Mouse (Mus musculus): ENCODE data around the gene A930017K11Rik. TPM values are rescaled to one million over a fixed set of nuclear protein-coding genes. Genes with fewer than 3 reads are reported as not detected.

A930017K11Rik gene
- total and polyA plus RNA-seq, 2 experiments from 2014 or later: not detected

GRCm38 (mm10) chr17:25957586-25958051 is 5.3 kb upstream of the A930017K11Rik start:
- ATAC-seq (ENCODE audit: insufficient read depth, low read depth) (no peak), DNase-seq (ENCODE audit: low spot score) (no peak)
- no peak overlapping the region for H3K27ac ChIP-seq (ENCODE audit: low read depth)
- TF ChIP-seq CTCF (IDR thresholded peaks at IDR 0.05; ENCODE audit: low read depth) (no peak), EP300 (IDR thresholded peaks at IDR 0.05; ENCODE audit: low read depth) (no peak)
- WGBS: 80% methylated on average over 14 of the region's 14 CpGs
- H3K36me3 ChIP-seq (replicated peaks; ENCODE audit: control insufficient read depth, insufficient read depth, low read length): peaks cover 26% of the 10 kb centered on the region; the same call in 1 of the 2 replicates
- peaks cover 10% of the 10 kb centered on the region for H3K27me3 ChIP-seq (ENCODE audit: control insufficient read depth, insufficient read depth, low read length)
- no peaks in the 10 kb centered on the region for H3K9me3 ChIP-seq (replicated peaks; ENCODE audit: control insufficient read depth, low read length)
- no peak overlapping the region for H3K4me2 ChIP-seq (ENCODE audit: low read depth, low read length)
- no peak overlapping the region for H3K4me3 ChIP-seq (ENCODE audit: low read depth, low read length)
- H3K9ac ChIP-seq (replicated peaks; ENCODE audit: low read depth, low read length): no peak overlapping the region
- H3K4me1 ChIP-seq (ENCODE audit: control insufficient read depth, insufficient read depth): no peaks in the 10 kb centered on the region

GRCm38 (mm10) chr17:25956631-25957030 is 4.3 kb upstream of the A930017K11Rik start:
- no peak for ATAC-seq (ENCODE audit: insufficient read depth, low read depth)
- Histone ChIP-seq H3K9me3 (replicated peaks; ENCODE audit: control insufficient read depth, low read length) (no peaks in the 10 kb centered on the region), H3K9ac (replicated peaks; ENCODE audit: low read depth, low read length) (no peak overlapping the region), H3K27me3 (ENCODE audit: control insufficient read depth, insufficient read depth, low read length) (peaks cover 18% of the 10 kb centered on the region), H3K27ac (ENCODE audit: low read depth) (no peak overlapping the region), H3K36me3 (replicated peaks; ENCODE audit: control insufficient read depth, insufficient read depth, low read length) (peaks cover 22% of the 10 kb centered on the region; the same call in 1 of the 2 replicates), H3K4me3 (ENCODE audit: low read depth, low read length) (no peak overlapping the region), H3K4me2 (ENCODE audit: low read depth, low read length) (no peak overlapping the region), H3K4me1 (ENCODE audit: control insufficient read depth, insufficient read depth) (no peaks in the 10 kb centered on the region)
- WGBS: 73% methylated on average over 7 of the region's 7 CpGs
- TF ChIP-seq EP300 (IDR thresholded peaks at IDR 0.05; ENCODE audit: low read depth): no peak
- TF ChIP-seq CTCF (IDR thresholded peaks at IDR 0.05; ENCODE audit: low read depth): no peak
- no peak for DNase-seq (ENCODE audit: low spot score)

GRCm38 (mm10) chr17:25956201-25956600 is 3.8 kb upstream of the A930017K11Rik start:
- 69% methylated on average over 7 of the region's 7 CpGs for WGBS
- Histone ChIP-seq H3K27ac (ENCODE audit: low read depth) (no peak overlapping the region), H3K4me3 (ENCODE audit: low read depth, low read length) (no peak overlapping the region), H3K27me3 (ENCODE audit: control insufficient read depth, insufficient read depth, low read length) (peaks cover 22% of the 10 kb centered on the region), H3K36me3 (replicated peaks; ENCODE audit: control insufficient read depth, insufficient read depth, low read length) (peaks cover 22% of the 10 kb centered on the region; the same call in 1 of the 2 replicates), H3K9ac (replicated peaks; ENCODE audit: low read depth, low read length) (no peak overlapping the region), H3K4me1 (ENCODE audit: control insufficient read depth, insufficient read depth) (no peaks in the 10 kb centered on the region), H3K4me2 (ENCODE audit: low read depth, low read length) (no peak overlapping the region), H3K9me3 (replicated peaks; ENCODE audit: control insufficient read depth, low read length) (no peaks in the 10 kb centered on the region)
- no peak for DNase-seq (ENCODE audit: low spot score)
- TF ChIP-seq EP300 (IDR thresholded peaks at IDR 0.05; ENCODE audit: low read depth) (no peak), CTCF (IDR thresholded peaks at IDR 0.05; ENCODE audit: low read depth) (no peak)
- ATAC-seq (ENCODE audit: insufficient read depth, low read depth): no peak

GRCm38 (mm10) chr17:25955736-25956135 is 3.4 kb upstream of the A930017K11Rik start:
- WGBS: 38% methylated on average over 3 of the region's 3 CpGs
- Histone ChIP-seq H3K9ac (replicated peaks; ENCODE audit: low read depth, low read length) (no peak overlapping the region), H3K9me3 (replicated peaks; ENCODE audit: control insufficient read depth, low read length) (no peaks in the 10 kb centered on the region), H3K27ac (ENCODE audit: low read depth) (no peak overlapping the region), H3K4me3 (ENCODE audit: low read depth, low read length) (no peak overlapping the region), H3K27me3 (ENCODE audit: control insufficient read depth, insufficient read depth, low read length) (peaks cover 27% of the 10 kb centered on the region), H3K36me3 (replicated peaks; ENCODE audit: control insufficient read depth, insufficient read depth, low read length) (peaks cover 19% of the 10 kb centered on the region; the same call in 1 of the 2 replicates), H3K4me1 (ENCODE audit: control insufficient read depth, insufficient read depth) (no peaks in the 10 kb centered on the region), H3K4me2 (ENCODE audit: low read depth, low read length) (no peak overlapping the region)
- TF ChIP-seq EP300 (IDR thresholded peaks at IDR 0.05; ENCODE audit: low read depth) (no peak), CTCF (IDR thresholded peaks at IDR 0.05; ENCODE audit: low read depth) (no peak)
- no peak for ATAC-seq (ENCODE audit: insufficient read depth, low read depth)
- DNase-seq (ENCODE audit: low spot score): no peak

- no peak overlapping the region for H3K4me3 ChIP-seq (ENCODE audit: low read depth, low read length)
- no peaks in the 10 kb centered on the region for H3K9me3 ChIP-seq (replicated peaks; ENCODE audit: control insufficient read depth, low read length)
- peaks cover 12% of the 10 kb centered on the region; the same call in 1 of the 2 replicates for H3K36me3 ChIP-seq (replicated peaks; ENCODE audit: control insufficient read depth, insufficient read depth, low read length)
- H3K27ac ChIP-seq (ENCODE audit: low read depth): no peak overlapping the region
- TF ChIP-seq CTCF (IDR thresholded peaks at IDR 0.05; ENCODE audit: low read depth) (no peak), EP300 (IDR thresholded peaks at IDR 0.05; ENCODE audit: low read depth) (no peak)
- DNase-seq (ENCODE audit: low spot score) (no peak), ATAC-seq (ENCODE audit: insufficient read depth, low read depth) (no peak)
- no peaks in the 10 kb centered on the region for H3K4me1 ChIP-seq (ENCODE audit: control insufficient read depth, insufficient read depth)
- peaks cover 38% of the 10 kb centered on the region for H3K27me3 ChIP-seq (ENCODE audit: control insufficient read depth, insufficient read depth, low read length)
- no peak overlapping the region for H3K9ac ChIP-seq (replicated peaks; ENCODE audit: low read depth, low read length)
- H3K4me2 ChIP-seq (ENCODE audit: low read depth, low read length): no peak overlapping the region
- 64% methylated on average over 1 of the region's 2 CpGs for WGBS
Observed at GRCm38 (mm10) chr17:25954671-25955070, 2.3 kb upstream of the A930017K11Rik start.

- no peak overlapping the region for H3K9ac ChIP-seq (replicated peaks; ENCODE audit: low read depth, low read length)
- H3K4me3 ChIP-seq (ENCODE audit: low read depth, low read length): no peak overlapping the region
- no peaks in the 10 kb centered on the region for H3K4me1 ChIP-seq (ENCODE audit: control insufficient read depth, insufficient read depth)
- H3K27me3 ChIP-seq (ENCODE audit: control insufficient read depth, insufficient read depth, low read length): peaks cover 39% of the 10 kb centered on the region
- TF ChIP-seq CTCF (IDR thresholded peaks at IDR 0.05; ENCODE audit: low read depth) (no peak), EP300 (IDR thresholded peaks at IDR 0.05; ENCODE audit: low read depth) (no peak)
- no peak overlapping the region for H3K4me2 ChIP-seq (ENCODE audit: low read depth, low read length)
- H3K9me3 ChIP-seq (replicated peaks; ENCODE audit: control insufficient read depth, low read length): no peaks in the 10 kb centered on the region
- ATAC-seq (ENCODE audit: insufficient read depth, low read depth) (no peak), DNase-seq (ENCODE audit: low spot score) (no peak)
- H3K27ac ChIP-seq (ENCODE audit: low read depth): no peak overlapping the region
- H3K36me3 ChIP-seq (replicated peaks; ENCODE audit: control insufficient read depth, insufficient read depth, low read length): no peaks in the 10 kb centered on the region
- 75% methylated on average over 5 of the region's 5 CpGs for WGBS
Observed at GRCm38 (mm10) chr17:25953161-25953560, 796 bp upstream of the A930017K11Rik start.

Measured in heart, postnatal 0 days (tissue).